Mouse (Mus musculus) cerebellum, adult 2 months (tissue): ENCODE results near the gene Ccnd3.

Source experiments
- CTCF ChIP-seq: fragments of 200-500 bp; IDR thresholded peaks from 2 replicates; pipeline ENCODE4 v1.5.1; 2011; ENCODE audit warnings: low read depth, mild to moderate bottlenecking, control low read depth, low read length, moderate library complexity, borderline replicate concordance; ENCODE audit not compliant: insufficient read depth
- POLR2A ChIP-seq: fragments of 200-500 bp; IDR thresholded peaks from 2 replicates; pipeline ENCODE4 v1.6.1; 2011; ENCODE audit warnings: low read length, control low read depth, borderline replicate concordance; ENCODE audit not compliant: insufficient read depth

DNA sequence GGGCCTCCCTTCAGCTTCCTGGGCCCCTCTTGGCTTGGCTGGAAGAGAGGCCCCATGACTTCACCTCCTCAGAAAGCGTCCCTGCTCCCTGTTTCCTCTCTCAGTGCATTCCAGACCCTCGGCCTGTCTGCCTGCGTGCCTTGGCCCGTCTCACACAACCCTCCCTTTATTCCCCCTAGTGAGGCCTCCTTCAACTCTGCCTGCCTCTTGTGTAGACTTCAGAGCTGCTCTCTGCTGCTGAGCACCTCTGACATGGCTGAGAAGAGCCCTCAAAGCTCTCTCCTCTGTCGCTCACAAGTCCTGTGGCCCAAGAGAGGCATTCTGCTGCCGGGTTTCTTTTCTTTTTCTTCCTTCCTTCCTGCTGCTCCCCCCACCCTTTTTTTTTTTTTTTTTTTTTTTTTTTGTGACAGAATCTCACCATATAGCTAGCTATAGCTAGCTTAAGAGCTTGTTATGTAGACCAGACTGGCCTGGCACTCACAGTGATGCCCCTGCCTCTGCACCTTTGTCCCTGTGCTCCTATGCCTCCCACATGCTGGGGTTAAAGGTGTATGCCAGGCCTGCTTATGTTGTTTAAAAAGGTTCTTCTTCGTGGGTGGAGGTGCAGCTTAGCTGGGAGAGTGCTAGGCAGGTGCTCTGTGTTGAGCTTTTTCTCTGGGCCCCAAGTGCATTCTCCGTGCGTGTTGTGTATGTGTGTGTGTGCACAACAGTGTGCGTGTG lies 22.9 kb downstream of the Ccnd3 start:
- TF ChIP-seq POLR2A (no peak), CTCF (no peak)
